Mouse (Mus musculus) liver, adult 2 months (tissue): ENCODE results near the gene Aff3.

Source experiments
- CTCF ChIP-seq: fragments of 200-500 bp; IDR thresholded peaks from 2 replicates; pipeline ENCODE4 v1.5.1; 2011; ENCODE audit warnings: low read depth, low read length, control low read depth
- POLR2A ChIP-seq: fragments of 200-500 bp; IDR thresholded peaks from 2 replicates; pipeline ENCODE4 v1.6.1; 2011; ENCODE audit warnings: low read length, control low read depth; ENCODE audit not compliant: insufficient read depth; ENCODE audit errors: extremely low read depth

GRCm38 (mm10) chr1:38470166-38470565 is 194.6 kb downstream of the Aff3 start:
- TF ChIP-seq CTCF (no peak), POLR2A (no peak)
